Mouse (Mus musculus) heart, postnatal 10 days (tissue): Measurements from ENCODE around the gene Aars2. TPM values are rescaled to one million over a fixed set of nuclear protein-coding genes. Genes with fewer than 3 reads are reported as not detected.

Experiments used
- DNase-seq, 2 experiments: peaks; one replicate each; pipeline ENCODE4 v3.0.0; 2021
- intact Hi-C: fragments of 180-260 bp; cut with DNase I; formaldehyde crosslinking; loops from one replicate; pipeline ENCODE4 v1.15.1; 2025
- total RNA-seq, 2 experiments: library from RNA; stranded (reverse); gene quantifications; 2 replicates each; pipeline ENCODE4 v1.2.3; 2021

Aars2 gene
- total RNA-seq, 2 experiments from 2014 or later, result 19.3 to 20.2 TPM

GRCm38 (mm10) chr17:45498397-45498796 lies 8.2 kb upstream of the Aars2 start:
- no peak for DNase-seq
- intact Hi-C loops, result no loop called here

GRCm38 (mm10) chr17:45499516-45499915 lies 7.1 kb upstream of the Aars2 start:
- DNase-seq, result no peak
- intact Hi-C loops, result no loop called here

DNA sequence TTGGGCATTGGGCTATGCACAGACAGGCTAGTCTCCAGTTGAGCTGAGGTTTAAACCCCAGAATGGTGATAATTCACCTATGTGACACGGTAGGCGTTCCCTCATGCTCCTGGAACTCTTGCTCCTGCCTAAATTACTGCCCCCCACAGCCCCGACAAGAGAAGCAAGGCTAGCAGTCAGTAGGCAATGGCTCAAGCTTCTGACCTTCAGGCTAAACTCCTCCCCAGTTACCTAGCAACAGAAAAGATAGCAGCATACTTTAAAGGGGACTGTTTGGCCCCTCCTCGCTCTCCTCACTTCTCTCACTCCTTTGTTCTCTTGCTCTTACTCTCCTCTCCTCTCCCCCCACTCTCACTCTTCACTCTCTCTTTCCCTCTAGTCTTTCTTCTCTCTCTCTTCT lies 5.7 kb upstream of the Aars2 start:
- DNase-seq, result no peak
- intact Hi-C loops, result no loop called here

GRCm38 (mm10) chr17:45502324-45502723 lies 4.3 kb upstream of the Aars2 start:
- intact Hi-C loops, result no loop called here
- no peak for DNase-seq

GRCm38 (mm10) chr17:45503301-45503973 lies 3.2 kb upstream of the Aars2 start:
- intact Hi-C loops, result no loop called here
- no peak for DNase-seq

- no peak for DNase-seq
- intact Hi-C loops, result no loop called here
These were observed 638 bp upstream of the Aars2 start for GRCm38 (mm10) chr17:45505941-45506465.

DNA sequence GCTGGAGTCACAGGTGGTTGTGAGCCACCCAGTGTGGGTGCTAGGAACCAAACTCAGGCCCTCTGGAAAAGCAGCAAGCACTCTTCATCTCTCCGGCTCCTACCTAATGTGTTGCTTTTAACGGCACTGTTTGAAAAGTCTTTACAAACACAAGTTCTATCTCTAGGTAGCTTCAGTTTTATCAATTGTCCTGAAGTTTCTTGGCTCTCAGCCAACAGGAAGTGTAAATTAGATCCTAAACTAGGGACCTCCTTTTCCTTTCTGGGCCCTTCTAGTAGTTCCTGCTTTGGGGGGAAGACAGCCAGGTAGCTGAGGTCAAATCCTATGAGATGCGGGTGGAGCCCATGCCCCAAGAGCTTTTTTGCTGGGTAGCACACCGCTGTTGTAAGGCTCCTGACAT lies 4.2 kb downstream of the Aars2 start:
- DNase-seq, result no peak
- intact Hi-C loops, result no loop called here

- intact Hi-C loops, result no loop called here
- no peak for DNase-seq
These were observed 5.1 kb downstream of the Aars2 start for GRCm38 (mm10) chr17:45511757-45512156.

GRCm38 (mm10) chr17:45515204-45515726 lies 8.6 kb downstream of the Aars2 start:
- intact Hi-C loops, result no loop called here

GRCm38 (mm10) chr17:45515806-45516205 lies 9.2 kb downstream of the Aars2 start:
- intact Hi-C loops, result loop anchor here (1.0 to 2.0 kb wide), 2 partner anchors 36 to 127 kb away; no protein-coding TSS in a partner anchor

More at GRCm38 (mm10) chr17:45515204-45515726, 8.6 kb downstream of the Aars2 start:
- no peak for DNase-seq

DNA sequence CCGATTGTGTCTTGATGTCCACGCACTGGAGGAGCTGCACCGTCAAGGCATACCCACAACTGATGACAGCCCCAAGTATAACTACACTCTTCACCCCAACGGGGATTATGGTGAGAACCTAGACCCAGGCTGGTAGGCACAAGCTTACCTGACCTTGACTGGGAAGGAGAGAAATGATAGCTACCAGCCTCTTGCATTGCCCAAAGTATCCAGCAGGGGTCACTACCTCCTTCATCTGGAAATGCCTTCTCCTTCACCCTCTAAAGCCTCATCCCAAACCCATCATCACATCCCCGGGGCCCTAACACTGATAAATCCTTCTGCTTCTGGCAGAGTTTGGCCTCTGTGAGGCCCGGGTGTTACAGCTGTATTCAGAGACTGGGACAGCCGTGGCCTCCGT lies 9.8 kb downstream of the Aars2 start:
- intact Hi-C loops, result loop anchor here (1.0 to 2.0 kb wide), 2 partner anchors 36 to 126 kb away; no protein-coding TSS in a partner anchor
- DNase-seq, result peak; percentile 83 to 91

More at GRCm38 (mm10) chr17:45515806-45516205, 9.2 kb downstream of the Aars2 start:
- no peak for DNase-seq

DNA sequence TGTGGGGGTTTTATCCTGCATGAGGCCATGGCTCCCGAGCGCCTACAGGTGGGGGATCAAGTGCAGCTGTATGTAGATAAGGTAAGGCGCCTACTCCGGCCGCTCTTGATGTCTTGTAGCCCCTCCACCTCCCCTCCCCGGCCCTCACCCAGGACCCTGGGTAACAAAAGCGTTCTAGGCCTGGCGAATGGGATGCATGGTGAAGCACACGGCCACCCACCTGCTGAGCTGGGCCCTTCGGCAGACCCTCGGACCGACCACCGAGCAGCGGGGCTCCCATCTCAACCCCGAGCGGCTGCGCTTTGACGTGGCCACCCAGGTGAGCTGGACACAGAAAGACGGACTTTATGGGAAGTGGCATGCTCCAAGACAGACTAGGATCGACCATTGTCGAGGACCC lies 10.5 kb downstream of the Aars2 start:
- no peak for DNase-seq
- intact Hi-C loops, result loop anchor here (2.0 kb wide), 1 partner anchor 126 kb away; no protein-coding TSS in a partner anchor

DNA sequence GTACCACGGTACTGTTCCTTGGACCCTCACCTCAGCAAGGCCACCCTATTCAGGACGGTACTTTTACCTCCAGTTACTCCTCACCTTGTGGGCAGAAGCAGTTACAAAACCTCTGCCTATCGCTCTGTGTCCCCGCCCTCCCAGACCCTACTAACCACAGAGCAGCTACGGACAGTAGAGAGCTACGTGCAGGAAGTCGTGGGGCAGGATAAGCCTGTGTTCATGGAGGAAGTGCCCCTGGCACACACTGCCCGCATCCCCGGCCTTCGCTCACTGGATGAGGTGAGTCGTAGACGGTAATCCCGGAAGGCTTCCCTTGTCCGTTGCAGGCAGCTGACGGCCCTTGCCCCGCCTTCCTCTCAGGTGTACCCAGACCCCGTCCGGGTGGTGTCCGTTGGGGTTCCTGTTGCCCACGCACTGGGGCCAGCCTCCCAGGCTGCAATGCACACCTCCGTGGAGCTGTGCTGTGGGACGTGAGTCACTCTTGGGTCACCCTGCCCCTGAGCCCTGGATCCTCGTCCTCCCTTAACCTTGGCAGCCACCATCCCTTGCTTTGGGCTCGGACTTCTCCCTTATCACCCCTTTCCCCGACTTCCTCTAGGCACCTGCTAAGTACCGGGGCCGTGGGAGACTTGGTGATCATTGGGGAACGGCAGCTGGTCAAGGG lies 11.0 kb downstream of the Aars2 start:
- DNase-seq, result no peak
- intact Hi-C loops, result loop anchor here (2.0 kb wide), 1 partner anchor 125 kb away; no protein-coding TSS in a partner anchor

GRCm38 (mm10) chr17:45518766-45519475 lies 12.3 kb downstream of the Aars2 start:
- intact Hi-C loops, result no loop called here
- DNase-seq, result no peak

DNA sequence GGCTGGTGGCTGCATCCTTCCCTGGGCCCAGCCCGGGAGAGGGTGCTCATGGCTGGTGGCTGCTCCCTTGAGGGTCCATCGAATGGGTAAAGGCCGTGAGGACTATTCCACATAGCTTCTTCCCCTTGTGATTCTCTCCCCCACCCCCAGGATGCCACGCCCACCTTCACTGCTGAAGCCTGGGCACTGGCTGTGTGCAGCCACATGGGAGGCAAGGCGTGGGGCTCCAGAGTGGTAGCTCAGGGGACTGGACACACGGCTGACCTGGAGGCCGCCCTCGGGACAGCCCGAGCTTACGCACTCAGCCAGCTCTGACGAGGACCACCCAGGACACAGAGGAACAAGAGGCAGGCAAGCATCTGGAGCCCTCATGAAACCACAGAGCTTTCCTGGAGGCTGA lies 13.5 kb downstream of the Aars2 start:
- intact Hi-C loops, result no loop called here

DNA sequence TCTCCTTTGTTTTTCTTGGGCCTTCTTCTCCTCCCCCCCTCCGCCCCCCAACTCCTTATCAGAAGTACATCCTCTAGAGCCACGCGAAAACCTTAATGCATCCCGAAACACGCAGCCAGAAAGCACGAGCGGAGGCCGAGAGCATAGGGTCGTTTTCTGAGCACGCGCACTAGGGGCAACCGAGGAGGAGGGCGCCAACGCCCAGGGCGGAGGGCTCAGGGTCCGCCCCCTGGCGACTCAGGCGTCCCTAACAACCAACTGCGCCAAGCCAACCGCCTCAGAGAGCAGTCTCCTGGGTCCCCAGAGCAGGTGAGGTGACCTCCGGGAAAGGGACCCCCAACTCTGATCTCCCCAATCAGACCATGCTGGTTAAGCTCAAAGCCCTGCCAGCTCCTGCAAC lies 16.6 kb downstream of the Aars2 start, which contains the start of gene Tcte1:
Gene Tcte1 (plus strand): TSS at position 172 of the 400 bp plus-strand sequence.
- intact Hi-C loops, result no loop called here
- DNase-seq, result peak in 1 of 2 experiments; percentile 20

More for the DNA sequence above, 13.5 kb downstream of the Aars2 start:
- DNase-seq, result no peak

DNA sequence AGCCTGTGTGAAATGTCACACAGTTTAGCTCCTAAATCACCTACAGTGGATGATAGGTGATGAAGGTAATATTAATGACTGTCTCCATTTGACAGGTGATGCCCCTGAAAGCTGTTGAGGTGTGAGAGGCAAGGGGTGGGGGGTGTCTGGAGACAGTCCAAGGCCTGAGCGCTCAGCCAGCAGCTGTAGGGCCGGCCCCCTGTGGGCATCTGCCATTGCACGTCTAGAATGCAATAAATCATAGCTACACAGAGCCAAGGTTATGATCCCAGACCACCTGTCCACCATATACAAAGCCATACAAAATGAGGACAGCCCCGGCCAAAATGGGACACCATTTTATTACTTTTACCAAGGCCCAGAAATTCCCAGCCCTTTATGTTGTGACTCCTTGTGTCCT lies 18.3 kb downstream of the Aars2 start:
- intact Hi-C loops, result no loop called here
- DNase-seq, result no peak

- no peak for DNase-seq
- intact Hi-C loops, result no loop called here
These were observed 19.9 kb downstream of the Aars2 start for GRCm38 (mm10) chr17:45526571-45526970.

GRCm38 (mm10) chr17:45530346-45530782 lies 23.7 kb downstream of the Aars2 start:
- DNase-seq, result no peak
- intact Hi-C loops, result no loop called here

DNA sequence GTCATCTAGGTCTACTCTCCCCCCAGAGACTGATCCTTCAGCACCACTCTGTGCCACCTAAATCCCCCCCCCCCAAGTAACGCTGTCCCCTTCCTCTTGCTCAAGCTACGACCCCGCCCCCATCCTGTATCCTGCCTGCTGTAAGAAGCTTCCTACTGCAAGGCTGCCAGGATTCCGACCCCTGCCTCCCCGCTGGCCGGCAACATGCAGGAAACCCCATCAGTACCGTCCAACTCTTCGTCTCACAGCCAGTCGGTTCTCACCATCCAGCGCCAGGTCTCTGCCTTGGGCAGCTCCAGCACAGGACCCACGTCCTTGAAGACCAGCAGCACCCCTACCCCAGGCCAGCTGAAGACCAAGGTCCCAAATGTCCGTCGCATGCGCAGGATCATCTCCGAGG lies 26.3 kb downstream of the Aars2 start:
- intact Hi-C loops, result no loop called here
- DNase-seq, result no peak

DNA sequence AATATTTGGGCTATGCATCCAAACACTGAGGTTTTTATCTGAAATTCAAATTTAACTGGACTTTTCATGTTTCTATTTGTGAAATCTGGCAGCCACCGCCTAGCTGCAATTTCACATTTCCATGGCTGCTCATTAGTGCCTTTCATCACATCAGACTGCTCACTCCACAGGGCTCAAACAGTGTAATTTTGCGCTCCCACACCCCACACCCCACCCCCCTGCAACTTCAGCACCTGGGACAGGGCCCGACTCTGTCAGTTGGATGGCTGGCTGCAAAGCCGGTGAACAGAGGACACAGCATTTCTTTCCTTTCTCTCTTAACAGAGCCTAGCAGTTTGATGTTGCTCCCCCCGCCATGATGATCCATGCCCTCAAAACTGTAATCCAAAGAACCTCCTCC lies 29.6 kb downstream of the Aars2 start:
- intact Hi-C loops, result no loop called here
- peak; percentile 24 to 57 for DNase-seq
